Mouse (Mus musculus) kidney, adult 9 months (tissue): ENCODE measurements around the gene Notch1.
A peak's percentile ranks its signal among the peaks of the same experiment; 100 is the strongest.

Experiments
- DNase-seq: peaks from one replicate; pipeline ENCODE4 v3.0.0; 2022

Gene Notch1

DNA sequence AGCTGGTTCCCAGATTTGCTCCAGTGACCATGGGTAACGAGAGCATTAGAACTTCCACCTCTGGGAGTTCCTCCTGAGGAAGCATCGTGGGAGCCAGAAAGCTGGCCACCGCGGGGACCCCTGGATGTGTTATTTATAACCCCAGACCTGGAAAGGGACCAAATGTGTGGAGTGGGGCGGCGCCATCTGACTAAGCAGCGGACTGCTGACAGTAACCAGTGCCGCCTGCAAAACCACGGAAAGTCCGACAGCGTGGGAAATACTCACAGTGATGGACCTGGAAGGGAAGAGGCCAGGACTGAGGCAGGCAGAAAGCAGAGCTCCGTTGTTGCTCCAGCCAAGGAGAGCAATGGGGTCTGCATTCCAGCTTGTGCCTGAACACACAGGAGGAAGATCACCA is at the start of gene Notch1:
TSS of gene Notch1 (minus strand) at position 389 of the 400 bp plus-strand sequence.
- peak; percentile 73 for DNase-seq

DNA sequence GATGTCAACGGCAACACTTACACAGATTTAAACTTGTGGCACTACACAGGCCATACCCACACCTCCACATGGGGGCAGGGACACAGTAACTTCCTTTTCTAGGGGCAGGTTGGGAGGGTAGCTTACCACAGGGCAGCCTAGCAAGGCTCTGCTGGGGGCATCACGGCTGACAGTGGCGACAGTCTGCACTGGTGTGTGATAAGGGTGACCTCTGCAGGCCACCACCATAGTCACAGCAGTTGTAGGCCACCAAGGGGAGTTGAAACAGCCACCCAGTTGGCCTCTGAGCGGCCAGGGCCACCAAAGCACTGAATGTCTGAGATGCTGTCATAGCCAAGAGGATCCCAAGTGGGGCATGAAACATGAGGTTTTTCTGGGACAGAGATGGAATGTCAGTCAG is 49.8 kb upstream of the Notch1 start:
- peak; percentile 60 for DNase-seq

DNA sequence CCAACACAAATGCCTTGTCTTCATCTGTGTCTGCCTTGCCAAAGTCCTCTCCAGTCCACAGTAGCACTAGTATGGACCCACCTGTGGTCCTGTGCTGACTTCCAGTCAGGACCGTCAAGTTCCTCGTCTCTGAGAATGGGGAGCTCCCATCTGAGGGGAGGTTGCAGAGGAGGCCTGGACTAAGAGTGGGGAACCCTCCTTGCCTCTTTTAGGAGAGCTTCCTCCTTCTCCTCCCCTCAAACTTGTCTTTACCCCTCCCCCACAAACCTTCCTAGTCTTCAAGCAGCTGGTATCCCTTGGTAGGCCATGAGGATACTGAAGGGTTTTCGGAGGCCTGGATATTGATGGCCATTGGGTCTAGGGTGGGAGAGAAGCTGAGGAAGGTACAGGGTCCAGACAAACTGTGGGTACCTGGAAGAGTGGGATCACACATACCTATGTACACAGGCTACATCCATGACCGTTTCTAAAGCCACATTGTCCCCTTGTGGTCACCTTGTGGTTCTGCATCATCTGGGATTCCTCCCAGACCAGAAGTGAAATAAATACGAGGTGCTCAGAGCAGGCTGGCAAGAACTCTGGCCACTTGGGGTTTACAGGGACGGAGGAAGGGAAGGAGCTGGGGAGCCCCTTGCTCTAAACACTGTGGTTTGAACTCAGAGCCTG is 45.0 kb upstream of the Notch1 start:
- peak; percentile 81 for DNase-seq

DNA sequence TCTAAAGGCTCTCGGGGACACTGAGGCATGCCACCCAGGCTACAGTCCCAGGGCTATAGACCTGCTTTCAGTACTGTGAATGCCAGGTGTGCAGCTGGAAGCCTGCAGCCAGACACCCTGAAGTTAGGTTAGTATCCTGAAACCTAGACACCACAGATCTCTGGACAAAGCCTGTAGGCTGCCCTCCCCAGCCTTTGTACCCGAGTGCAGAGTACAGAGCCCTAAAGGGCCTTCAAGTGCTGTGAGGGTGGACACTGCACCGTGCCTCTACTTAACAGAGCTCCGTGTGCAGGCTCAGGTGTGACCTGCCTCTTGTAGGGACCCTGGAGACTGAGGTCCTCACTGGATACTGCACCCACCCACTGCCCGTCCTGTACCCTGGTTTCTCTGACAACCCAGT is 44.0 kb upstream of the Notch1 start:
- peak; percentile 66 for DNase-seq

DNA sequence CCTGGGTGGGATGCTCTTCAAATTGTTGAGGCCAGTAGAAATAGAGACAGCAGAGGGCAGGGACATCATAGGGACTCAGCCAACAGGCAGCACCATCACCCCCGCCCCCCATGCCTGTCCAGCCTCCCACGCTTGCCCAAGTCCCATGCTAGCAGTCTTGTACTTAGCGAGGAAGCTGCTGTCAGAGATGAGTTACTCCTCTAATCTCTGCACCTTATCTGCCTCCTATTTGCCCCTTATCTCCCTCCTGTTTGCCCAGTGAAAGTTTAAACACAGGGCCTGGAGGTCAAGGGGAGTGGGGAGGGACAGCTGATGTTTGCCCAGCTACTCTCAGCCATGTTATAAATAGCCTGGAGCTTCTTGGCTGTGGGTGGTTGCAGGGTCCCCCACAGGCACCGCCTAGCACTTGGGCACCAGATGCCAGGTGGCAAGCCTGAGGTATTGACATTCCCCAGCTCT is 40.1 kb upstream of the Notch1 start:
- DNase-seq, result no peak

DNA sequence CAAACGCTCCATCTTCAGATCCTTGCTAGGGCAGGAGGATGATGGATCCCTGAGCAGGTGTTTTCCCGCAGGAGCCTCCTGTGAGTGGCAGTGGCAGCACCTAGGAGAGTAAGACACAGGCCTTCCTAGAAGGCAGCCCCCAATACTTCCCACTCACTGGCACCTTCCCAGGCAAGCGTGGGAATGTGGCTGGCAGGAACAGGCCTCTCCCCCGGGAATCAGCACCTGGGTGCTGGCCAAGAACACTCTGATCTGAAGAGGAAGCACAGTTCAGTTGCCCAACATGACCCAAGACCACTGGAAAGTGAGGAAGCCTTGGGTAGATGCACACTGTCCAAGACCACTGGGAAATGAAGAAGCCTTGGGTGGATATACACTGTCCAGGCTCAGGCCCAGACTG is 38.6 kb upstream of the Notch1 start:
- DNase-seq, result peak; percentile 56

DNA sequence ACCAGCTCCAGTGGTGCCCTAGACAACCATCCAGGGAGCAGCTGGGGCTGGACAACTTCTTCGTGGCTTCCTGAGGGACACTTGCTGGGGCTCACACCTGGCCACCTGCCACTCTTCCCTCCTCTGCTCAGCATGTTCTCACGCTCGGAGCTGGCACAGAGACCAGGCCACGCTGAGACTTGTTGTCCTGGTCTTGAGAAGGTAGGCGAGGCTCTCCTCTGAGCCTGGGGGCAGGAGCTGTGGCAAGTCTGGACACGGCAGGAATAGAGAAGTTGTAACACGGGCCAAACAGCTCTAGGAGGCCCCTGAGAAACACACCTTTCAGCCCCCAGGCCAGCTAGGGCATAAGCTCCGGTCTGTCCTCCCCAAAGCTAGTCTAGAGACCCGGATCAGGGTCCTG is 37.4 kb upstream of the Notch1 start:
- DNase-seq, result no peak

DNA sequence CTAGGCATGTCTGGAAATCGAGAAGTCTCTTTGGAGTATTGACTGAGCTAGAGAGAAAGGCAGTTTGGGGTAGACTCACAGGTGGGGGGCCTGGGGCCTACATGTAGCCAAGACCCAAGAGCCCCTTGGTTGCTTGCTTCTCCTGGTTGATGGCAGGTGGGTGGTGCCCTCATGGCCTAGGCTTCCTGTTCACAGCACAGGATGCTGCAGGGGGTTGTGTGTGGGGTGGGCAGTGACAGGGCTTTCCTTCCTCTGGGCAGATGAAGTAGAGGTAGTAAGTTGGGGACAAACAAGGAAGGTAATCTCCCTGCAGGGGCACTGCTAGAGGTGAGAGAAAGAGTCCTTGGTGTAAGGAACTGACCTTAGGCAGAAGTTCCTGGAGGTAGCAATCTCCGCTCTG is 35.6 kb upstream of the Notch1 start:
- no peak for DNase-seq

DNA sequence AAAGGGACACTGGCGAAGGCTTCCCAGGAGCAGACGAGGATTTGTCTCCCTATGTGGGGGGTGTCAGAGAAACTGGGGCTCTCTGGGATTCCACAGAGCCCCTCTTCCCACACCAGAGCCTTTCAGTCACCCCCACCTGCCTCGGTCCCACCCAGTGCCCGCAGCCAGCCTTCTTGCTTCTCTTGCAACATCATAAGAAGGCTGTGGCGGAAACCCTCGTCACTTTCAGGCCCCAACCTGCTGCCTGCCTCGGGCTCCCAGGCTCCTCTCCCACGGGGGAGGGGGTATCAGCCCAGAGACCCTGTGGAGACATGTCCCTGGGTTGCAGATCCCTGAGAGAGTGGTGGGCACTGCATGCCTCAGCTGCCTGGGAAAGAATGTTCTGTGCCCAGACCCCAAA is 35.0 kb upstream of the Notch1 start:
- DNase-seq, result no peak

DNA sequence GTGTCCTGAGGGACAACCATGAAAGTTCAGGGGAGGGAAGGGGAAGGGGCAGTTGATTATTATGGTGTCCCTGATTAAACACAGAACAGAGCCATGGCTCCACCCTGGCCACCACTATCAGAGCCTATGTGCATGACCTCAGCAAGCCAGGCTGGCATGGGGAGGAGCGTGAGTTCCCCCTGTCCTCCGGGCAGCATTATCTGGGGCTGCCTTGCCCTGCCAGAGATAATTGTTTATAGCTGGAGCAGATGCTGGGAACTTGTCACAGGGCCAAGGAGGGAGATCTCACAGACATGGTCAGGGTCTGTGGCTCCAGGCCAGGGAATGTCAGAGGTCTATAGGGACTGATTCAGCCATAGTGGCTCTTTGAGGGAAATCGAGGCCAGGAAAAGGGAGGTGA is 34.3 kb upstream of the Notch1 start:
- DNase-seq, result no peak

DNA sequence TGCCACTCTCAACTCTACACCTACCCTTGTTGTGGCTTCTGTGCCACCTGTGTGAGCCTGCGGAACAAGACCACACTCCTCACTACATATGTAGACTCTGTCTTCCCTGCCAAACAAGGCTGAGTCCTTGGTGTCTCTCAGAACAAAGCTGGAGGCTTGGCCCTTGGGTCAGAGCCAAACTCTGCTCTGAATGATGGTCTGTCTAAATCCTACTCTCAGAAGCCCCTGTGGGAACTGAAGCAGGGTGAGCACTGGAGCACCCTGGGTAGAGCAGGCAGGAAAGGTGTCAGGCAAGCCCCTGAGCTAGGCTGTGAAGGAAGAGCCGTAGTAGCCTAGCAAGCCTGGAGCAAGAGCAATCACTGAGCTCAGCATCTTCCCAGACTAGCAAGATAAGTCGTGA is 33.7 kb upstream of the Notch1 start:
- no peak for DNase-seq

DNA sequence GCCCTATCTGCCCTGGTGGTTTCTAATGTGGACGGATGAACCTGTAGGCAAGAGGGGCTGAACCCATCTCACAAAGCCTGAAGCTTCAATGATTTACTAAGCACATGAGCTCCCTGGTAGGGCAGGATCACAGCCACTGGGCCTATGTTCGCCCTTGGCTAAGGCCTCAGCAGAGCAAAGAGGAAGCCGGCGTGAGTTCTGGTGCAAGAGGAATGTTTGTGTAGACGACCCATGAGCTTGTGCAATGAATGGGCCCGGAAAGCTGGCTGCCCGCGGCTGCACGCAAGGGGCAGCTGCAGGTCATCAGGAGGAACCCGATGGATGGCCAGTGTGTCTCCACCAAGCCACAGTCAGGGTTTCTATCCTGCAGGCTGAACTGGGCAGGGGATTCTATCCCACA is 33.3 kb upstream of the Notch1 start:
- DNase-seq, result no peak

DNA sequence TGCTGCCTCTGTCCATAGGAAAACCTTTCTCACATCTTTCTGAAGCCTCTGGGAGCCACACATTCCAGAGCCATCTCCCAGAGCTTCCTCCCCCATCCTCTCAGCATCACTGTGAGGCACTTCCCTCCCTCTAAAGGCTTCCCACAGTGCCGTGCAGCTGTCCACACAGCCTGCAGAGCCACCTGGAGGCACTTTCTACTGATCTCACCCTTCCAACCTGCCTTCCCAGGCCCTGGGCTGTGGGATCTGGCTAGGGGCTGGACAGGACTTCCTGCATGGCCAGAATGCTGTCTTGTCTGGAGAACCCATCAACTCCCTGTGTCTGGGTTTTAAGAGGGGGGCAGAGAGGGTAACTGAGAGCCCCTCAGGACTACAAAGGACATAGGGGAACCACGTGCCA is 31.0 kb upstream of the Notch1 start:
- no peak for DNase-seq

DNA sequence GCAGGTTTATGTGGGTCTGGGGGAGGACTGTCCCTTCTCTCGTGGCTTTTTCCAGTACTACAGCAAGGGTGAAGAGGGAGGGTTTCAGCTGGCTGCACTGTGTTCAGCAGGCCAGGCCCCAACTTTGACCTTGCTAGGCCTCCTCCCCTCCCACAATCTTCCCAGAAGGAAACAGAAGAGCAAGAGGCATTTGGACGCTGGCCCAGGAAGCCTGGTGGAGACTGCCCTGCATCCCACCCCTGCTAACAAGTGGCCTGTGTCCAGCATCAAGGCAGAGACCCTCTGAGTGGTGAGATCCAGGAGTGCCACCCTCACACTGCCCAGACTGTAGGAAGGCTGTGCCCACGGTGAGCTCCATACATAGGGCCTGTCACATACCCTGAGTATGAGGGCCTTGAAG is 27.8 kb upstream of the Notch1 start:
- peak; percentile 67 for DNase-seq

DNA sequence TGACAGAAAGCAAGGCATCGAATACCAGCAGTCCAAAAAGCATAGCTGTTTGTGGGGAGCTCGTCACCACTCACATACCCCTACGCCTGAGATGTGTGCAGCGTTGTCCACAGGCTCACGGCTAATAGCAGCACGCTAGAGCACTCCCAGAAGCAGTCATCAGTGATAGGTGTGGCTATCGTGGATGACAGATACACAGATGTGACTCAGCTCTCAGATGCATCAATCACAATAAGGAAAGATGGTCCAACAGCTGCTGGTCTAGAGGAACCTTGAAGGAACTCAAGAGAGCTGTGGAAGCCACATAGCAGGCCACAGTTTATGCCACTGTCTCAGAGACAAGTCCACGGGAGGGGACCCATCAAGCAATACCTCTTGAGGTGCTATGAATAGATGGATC is 27.3 kb upstream of the Notch1 start:
- no peak for DNase-seq

DNA sequence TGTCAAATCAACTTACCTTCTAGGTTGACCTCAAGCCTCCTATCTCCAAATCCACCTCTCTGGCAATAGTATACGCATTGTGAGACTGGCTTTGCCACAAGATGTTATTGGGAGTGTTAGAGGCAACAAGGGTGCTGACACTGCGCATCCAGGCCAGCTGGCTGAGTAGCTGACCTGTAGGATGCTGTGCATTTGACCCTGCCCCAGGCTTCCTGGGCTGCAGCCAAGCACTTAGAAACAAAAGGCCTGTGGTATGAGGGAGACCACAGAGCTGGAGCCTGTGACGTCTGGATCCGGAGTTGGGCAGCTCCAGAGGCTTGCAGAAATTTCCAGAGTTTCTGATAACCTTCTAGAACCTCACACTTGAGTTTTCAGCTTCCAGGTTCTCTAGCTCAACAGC is 26.7 kb upstream of the Notch1 start:
- DNase-seq, result peak; percentile 48

DNA sequence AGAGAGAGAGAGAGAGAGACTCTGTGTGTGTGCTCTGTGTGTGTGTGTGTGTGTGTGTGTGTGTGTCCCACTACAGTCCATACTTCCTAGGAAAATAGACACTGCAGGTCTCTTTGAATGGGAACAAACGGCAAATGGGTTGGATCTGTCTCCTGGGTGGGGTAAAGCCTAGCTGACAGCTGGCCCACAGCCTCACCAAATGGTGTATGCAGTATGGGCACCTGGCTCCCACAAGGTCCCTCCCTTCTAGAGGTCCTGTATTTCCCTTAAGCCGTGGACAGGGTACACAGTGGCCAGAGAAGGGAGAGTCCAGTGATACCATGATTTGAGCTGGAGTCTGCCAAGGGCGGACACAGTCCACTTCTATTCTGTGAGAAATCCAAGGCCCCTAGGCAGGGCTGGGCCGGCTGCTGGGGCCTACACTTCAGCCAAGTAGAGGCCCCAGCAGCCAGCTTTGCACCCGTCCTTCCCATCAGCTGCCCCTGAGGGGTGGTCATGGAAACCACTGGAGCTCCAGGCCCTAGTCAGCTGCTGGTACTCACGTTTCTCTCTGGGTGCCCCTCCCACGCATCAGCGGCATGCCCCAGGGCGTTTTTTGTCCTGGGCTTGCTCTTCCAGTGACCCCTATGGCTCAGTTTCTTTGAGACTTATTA is 24.9 kb upstream of the Notch1 start:
- no peak for DNase-seq

DNA sequence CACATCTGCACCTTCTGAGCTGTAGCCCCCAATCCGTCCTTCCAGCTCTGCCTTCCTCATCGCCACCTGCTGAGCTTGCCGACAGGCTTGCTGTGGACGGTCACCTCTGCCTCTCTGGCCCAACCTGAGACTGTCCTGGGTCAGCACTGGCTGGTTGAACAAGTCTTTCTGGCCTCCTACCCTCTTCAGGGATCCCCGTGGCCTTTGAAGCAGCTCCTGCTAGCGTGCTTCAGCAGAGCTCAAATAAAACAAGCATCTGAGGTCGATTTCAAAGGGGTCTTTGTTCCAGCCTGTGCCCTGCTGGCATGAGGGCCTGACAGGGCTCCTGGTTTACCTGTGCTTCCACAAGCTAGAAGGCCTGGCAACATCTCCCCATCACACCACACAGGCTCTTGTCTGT is 24.3 kb upstream of the Notch1 start:
- DNase-seq, result no peak

DNA sequence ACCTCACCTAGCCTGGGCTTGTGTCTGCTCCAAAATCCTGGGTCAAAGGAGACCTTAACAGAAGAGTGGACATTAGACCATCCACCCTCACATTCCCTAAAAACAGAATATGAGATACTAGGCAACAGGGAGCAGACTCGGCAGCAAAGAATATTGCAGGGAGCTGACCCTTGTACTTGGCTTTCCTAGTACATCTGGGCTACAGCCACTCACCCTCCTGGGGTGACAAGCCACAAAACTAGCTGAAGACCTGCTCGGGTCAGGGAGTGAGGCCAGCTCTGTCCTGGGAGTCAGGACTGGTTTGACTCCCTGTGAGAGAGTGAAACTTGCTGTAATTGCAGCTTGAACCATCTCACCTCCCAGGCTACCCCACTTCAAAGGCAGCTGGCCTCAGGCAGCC is 23.1 kb upstream of the Notch1 start:
- no peak for DNase-seq

DNA sequence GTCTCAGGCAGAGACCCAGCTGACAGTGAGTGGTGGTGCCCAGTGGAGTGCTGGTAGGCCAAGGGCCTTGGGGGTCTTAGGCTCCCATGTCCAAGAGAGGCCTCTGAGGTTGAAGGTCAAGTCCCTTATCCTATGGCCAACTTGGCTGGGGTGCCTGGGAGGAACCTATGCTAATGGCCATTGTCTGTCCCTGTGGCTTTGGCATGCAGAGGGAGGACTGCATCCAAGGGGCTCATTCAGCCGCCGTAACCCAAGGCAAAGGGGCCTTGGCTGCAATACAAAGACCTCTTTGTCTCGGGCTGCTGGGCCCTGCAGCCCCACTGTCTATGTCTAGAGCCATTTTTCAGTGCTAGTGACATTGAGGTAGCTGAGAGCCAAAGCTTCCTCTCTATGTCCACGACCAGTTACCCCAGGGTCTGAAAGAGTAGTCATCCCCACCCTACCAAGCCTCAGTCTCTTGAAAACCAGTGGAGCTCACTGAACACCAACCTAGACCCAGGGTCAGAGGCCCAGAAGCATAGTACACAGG is 19.1 kb upstream of the Notch1 start:
- no peak for DNase-seq

DNA sequence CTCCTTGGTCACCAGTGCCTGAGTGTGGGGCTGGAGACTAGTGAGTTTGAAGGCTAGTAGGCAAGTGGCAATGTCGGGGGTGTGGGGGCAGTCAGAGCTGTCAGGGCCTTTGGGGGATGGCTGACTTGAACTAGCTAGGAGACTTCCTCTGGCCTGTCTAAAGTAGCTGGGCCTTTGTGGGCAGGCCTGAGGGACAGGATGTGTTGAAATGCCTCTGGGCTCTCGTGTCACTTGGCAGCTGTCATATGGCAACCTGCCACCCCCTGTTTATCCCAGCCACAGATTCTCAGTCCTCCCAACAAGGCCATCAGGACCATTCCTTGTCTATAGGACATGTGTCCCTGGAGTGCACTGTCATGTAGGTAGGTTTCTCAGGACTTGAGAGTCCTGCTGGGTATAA is 18.2 kb upstream of the Notch1 start:
- DNase-seq, result peak; percentile 67

DNA sequence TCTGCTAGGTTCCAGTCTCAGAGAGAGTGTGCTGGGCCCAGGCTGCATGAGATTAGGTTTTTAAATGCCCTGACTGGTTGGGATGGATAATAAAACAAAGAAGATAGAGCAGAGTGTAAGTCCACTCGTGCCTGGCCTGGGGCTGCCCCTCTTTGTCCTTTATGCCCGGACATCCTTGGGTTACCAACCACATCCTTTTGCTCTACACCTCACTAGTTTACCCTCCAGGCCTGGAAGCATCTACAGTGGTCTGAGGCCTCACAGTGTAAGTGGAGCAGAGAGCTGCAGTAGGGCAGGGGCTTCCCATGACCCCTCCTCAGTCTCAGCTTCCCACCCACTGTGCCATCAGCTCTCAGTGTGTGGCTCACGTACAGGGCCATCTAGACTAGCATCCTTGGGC is 17.7 kb upstream of the Notch1 start:
- DNase-seq, result no peak

DNA sequence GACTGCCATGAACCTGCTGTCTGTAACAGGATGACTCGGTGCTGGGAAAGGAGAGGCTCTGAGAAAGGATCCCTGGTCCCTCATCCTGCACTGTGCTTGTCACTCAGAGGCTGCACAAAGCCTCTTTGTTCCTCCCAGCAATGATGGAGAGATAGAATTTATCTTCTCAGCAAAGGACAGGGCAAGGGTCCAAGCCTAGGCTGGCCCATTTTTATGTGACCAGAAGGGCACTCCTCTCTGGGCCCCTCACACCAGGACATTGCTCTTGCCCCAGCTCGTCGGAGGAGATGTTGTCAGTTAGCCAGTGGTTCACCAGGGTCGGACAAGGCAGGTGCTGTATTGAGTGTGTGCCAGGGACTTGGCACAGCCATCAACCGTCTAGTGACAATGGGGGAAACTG is 16.8 kb upstream of the Notch1 start:
- DNase-seq, result no peak

DNA sequence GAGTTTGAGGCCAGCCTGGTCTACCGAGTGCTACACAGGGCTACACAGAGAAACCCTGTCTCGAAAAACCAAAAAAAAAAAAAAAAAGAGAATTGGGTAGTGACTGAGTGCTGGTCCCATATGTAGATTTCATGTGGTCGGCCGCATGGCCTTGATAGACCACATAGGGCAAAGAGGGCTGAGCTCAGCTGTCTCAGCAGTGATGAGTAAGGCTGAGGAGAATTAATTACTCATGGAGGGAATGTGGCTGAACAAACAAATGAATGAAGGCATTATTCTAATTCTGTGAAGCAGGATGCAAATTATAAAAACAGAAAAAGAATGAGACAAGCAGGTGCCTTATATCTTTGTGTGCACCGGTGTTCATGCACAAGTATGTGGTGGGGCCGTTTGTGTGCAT is 15.4 kb upstream of the Notch1 start:
- no peak for DNase-seq

DNA sequence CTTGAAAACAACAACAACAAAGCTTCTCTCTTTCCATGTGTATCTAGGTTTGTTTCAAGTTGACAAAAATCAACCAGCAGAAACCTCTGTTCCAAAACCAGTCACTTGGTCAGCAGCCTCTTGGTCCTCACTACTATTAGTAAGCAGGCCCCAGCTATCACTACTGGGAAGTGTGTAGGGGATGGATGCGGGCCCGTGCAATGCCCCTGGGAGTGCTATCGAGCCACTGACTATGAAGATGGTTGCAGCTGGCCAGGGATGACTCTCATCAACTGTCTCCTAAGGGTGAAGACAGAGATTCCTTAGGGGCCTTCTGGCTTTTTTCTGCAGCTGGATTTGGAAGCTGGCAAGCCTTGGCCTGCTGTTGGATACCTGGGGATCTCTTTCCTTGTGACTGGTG is 13.4 kb upstream of the Notch1 start:
- no peak for DNase-seq
